Mouse (Mus musculus): ENCODE measurements around the gene Zdhhc22.

- TF ChIP-seq CTCF (IDR thresholded peaks at IDR 0.05; ENCODE audit: borderline replicate concordance, insufficient read depth, low read depth, low read length) = no peak
- no peak for TF ChIP-seq POLR2A (IDR thresholded peaks at IDR 0.05; ENCODE audit: borderline replicate concordance, insufficient read depth, low read length)
These were observed 24.9 kb downstream of the Zdhhc22 start for GRCm38 (mm10) chr12:86965237-86965799.

All from cerebellum, adult 2 months (tissue).